Mouse (Mus musculus) urinary bladder, postnatal 14 days (tissue): ENCODE results near the gene Mtch1.
"Not testable (repeated sequence)": the region's sequence is repeated elsewhere in the genome, so short reads cannot be mapped to it uniquely, and the experiment has no call there.

Experiments used
- DNase-seq: peaks from one replicate; pipeline ENCODE4 v3.0.0; 2021; ENCODE audit warnings: low spot score

Mtch1 gene

DNA sequence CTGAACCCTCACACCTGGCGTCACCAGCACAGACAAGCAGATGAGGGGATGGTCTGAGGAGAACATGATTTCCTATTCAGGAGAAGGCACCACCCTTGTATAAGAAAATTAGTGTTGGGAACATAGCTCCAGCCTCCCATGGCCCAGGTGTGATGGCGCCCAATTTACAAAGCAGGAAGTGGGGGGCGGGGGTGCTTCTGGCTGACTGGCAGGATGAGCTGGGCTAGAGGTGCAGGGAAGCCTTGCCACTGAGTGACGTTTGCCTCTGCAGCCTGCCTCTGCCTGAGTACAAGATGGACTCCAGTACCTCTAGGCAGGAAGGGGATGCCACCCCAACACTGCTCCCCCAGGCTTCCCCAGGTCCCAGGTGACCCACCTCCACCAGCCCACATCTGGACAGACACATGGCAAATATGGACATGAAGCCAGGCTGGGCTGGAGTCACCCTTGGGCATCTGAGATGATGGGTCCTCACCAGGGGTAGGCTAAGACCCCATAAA, 15.5 kb downstream of the Mtch1 start:
- no peak for DNase-seq

DNA sequence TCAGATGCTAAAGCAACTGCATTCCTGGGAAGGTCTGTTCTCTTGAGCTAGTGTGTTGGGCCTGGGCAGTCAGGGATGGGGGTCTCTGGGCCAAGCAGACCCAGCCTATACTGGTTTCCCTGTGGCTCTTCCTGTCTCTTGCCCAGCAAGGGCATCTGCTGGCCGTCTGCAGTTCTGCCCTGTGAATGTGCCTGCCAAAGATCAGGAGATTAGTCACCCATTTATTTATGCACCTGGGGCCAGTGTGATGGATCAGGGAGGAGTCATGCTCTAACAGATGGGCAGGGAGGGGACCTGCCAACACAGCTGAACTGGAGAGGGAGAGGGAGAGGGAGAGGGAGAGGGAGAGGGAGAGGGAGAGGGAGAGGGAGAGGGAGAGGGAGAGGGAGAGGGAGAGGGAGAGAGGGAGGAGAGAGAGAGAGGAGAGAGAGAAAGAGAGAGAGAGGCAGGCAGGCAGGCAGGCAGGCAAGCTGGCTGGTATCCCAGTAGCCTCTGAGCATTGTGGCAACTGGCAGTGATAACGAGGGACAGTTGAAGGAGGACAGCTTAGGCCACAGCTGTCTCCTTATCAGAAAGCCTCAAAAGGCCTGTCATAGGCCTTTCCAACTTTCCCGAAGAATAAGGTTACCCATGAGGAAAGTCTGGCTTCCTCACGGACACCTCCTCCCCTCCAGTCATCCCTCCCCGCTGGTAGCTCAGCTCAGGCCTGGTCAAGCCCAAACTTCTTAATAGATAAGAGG, 16.9 kb downstream of the Mtch1 start:
- DNase-seq, result peak; percentile 49

DNA sequence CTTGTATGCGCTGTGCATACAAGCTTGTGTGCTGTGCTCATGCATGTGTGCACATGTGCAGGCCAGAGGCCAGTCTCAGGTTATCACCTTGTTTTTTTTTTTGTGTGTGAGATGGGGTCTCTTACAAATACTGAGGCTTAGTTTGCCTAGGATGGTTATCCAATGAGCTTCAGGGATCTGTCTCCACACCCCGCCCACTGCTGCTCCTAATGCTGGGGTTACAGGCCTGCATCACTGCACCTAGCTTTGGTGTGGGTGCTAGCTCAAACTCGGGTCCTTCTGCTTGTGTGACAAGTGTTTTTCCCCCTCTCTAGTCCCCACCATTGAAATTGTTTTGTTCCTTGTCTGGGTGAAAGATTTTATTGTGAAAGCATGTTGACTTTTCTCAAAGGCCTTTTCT, 17.5 kb downstream of the Mtch1 start:
- no peak for DNase-seq

DNA sequence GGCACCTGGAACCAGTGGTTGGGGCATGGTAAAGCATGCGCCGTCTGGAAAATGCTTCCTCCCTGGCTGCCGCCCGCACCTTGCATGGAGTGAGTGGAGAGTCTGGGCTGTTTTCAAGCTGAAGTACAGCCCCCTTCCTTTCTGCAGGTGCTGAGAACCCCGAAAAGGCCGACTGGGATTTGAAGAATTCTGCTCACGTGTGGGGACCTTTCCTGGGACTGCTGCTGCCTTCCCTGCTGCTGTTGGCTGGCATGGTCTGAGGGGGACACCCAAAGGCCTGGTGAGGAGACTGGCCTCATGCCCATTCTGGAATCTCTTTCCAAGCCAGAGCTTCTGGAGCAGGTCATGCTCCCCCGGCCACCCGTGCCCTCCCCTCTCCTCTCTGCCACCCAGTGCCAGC, 20.0 kb downstream of the Mtch1 start:
- no peak for DNase-seq

- DNase-seq, result no peak
Measured at GRCm38 (mm10) chr17:29326531-29327529, 20.9 kb downstream of the Mtch1 start.

DNA sequence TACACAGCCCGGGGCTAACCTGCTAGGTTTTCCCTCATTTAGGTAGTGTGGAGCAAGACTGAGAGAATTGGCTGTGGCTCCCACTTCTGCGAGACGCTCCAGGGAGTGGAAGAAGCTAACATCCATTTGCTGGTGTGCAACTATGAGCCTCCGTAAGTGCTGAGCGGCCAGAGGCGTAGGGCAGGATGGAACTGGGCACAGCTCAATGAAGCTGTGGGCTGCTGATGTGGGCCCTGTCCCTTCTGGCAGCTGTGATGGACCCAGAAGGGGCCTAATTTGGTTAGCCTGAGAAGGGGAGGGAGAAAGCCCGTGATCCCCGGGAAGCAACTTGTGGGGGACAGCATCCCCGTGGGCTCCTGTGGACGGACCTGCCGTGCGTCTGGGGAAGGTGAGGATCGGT, 21.9 kb downstream of the Mtch1 start:
- no peak for DNase-seq

DNA sequence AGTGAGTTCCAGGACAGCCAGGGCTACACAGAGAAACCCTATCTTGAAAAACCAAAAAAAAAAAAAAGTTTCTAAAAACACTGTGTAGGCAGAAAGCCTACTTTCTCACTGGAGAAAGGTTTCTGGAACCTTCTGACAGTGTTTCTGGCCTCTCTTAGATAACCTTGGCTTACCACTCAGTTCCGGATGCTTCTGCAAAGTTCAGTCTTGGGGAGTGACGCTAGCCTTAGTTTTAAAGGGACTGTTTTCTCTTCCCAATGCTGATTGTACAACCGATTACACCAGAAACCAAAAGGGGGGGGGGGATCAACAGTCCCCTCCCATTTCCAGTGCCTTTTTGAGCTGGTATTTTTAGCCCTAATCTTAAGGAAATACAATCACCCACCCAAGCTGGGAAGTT, 24.1 kb downstream of the Mtch1 start:
- no peak for DNase-seq

- peak; percentile 50 for DNase-seq
Measured at GRCm38 (mm10) chr17:29322603-29322962, 25.2 kb downstream of the Mtch1 start.

- DNase-seq, result no peak
Measured at GRCm38 (mm10) chr17:29321765-29322602, 25.8 kb downstream of the Mtch1 start.

- DNase-seq, result no peak
Measured at GRCm38 (mm10) chr17:29319881-29320639, 27.7 kb downstream of the Mtch1 start.

GRCm38 (mm10) chr17:29319476-29319875, 28.3 kb downstream of the Mtch1 start:
- DNase-seq, result no peak

DNA sequence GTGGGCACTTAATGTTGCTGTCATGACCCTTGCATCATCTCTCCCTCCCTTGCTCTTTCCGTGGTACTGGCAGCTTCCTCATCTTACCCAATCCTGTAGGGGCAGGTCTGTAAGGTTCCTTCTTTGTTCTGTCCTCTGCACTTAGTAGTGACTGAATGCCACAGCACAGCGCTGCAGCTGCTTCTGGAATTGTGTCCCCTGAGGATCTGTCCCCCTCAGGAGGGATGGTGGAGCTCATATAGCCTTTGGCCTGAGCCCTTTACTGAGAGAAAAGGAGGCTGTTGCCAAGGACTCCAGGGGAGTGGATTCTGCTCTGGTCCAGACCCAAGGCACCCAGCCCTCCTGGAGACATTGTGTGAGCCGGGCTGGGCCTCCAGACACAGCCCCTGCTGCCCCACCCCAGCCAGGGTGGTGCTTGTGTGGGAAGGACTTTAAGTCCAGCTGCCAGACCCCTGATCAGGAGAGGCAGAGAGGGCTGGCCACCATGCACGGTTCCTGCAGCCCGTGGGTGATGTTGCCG, 28.9 kb downstream of the Mtch1 start:
- no peak for DNase-seq

DNA sequence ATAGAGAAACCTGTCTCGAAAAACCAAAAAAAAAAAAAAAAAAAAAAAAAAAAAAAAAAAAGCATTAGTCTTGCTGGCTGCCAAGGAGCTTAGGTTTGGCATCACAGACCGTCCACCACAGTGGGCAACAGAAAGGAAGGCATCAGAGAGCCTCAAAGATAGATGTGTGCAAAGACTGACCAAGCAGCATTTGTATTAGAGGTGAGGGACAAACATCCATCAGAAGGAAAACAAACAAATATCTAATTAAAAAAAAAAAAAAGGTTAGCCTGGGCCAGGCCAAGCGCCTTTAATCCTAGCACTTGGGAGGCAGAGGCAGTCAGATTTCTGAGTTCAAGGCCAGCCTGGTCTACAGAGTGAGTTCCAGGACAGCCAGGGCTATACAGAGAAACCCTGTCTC, 30.4 kb downstream of the Mtch1 start, which contains the start of gene Pi16:
Gene Pi16 (plus strand): TSS at position 301 of the 400 bp plus-strand sequence.
- not testable (repeated sequence) for DNase-seq

- DNase-seq, result no peak
Measured at GRCm38 (mm10) chr17:29316891-29317290, 30.8 kb downstream of the Mtch1 start.

DNA sequence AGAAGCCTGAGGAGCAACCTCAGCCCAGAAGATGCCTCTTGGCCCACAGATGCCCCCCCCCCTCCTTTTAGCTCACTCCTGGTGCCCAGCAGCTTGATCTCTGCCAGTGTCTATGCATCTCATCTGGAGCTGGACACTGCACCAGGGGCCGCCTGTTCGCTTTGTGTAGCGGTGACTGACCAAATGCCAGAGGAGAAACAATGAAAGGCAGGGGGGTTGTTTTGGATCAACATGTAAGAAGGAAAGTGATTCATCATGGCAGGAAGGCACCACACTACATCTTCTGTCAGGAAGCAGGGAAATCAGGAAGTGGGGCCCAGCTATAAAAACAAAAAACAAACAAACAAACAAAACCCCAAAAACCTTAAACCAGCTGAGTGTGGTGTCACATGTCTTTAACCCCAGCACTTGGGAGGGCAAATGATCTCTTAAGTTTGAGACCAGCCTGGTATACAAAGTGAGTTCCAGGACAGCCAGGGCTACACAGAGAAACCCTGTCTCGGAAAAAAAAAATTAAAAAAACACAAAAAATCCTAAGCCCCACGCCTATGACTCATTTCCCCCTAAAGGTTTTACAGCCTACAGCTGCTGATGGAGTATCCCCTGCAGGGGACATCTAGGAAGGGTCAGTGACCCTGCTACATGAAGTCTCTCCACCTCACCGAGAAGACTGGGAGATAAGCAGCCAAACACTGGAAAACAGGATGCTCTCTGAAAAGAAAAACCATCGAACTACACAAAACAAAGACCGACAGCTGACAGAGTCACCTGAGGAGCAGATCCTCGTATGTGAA, 31.9 kb downstream of the Mtch1 start:
- no peak for DNase-seq

DNA sequence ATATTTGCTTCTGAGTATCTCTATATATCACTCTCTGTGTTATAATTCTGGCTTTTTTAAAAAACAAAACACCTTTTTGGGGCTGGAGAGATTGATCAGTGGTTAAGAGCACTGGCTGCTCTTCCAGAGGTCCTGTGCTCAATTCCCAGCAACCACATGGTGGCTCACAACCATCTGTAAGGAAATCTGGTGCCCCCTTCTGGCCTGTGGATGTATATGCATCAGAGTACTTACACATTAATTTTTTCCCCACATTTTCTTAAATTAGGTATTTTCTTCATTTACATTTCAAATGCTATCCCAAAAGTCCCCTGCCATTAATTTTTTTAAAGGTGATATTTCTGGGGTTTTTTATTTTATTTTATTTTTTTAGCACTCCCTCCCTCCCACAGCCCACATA, 34.4 kb downstream of the Mtch1 start:
- no peak for DNase-seq

DNA sequence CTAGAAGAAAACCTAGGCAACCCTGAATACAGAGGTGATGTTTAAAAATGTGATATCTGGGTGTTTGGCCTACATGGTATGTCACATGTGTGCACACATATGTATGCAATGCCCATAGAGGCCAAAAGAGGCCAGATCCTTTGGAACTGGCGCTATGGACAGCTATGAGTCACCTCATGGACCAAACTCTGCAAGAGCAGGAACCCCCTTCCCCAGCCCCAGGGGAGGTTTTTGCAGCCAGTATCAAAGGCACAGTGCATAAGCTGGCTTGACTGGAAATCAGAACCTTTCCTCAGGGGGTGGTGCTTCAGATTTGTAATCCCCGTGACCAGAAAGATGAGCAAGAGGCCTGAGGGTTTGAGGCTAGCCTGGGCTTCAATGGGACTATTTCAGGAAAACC, 35.7 kb downstream of the Mtch1 start:
- DNase-seq, result no peak

GRCm38 (mm10) chr17:29311602-29312001, 36.1 kb downstream of the Mtch1 start:
- no peak for DNase-seq

GRCm38 (mm10) chr17:29310056-29310623, 37.6 kb downstream of the Mtch1 start:
- DNase-seq, result no peak

- no peak for DNase-seq
Measured at GRCm38 (mm10) chr17:29305871-29306270, 41.9 kb downstream of the Mtch1 start.
